Mouse (Mus musculus): ENCODE measurements around the gene Dnaaf1. TPM values are rescaled to one million over a fixed set of nuclear protein-coding genes. Genes with fewer than 3 reads are reported as not detected.

Gene Dnaaf1
- polyA plus RNA-seq, 1 experiment from 2014 or later: 0.61 TPM

- no peaks in the 10 kb centered on the region for H3K9me3 ChIP-seq (replicated peaks)
- no peak overlapping the region for H3K4me2 ChIP-seq (replicated peaks)
- H3K27me3 ChIP-seq: no peaks in the 10 kb centered on the region
- no peak overlapping the region for H3K9ac ChIP-seq
- H3K4me1 ChIP-seq: peaks cover 7% of the 10 kb centered on the region; the same call in 1 of the 2 replicates
- 89% methylated on average over 1 of the region's 1 CpGs for WGBS
- no peaks in the 10 kb centered on the region for H3K36me3 ChIP-seq
- H3K27ac ChIP-seq: no peak overlapping the region
- ATAC-seq (ENCODE audit: low FRiP score): no peak
- H3K4me3 ChIP-seq: no peak overlapping the region
These were observed 67.9 kb downstream of the Dnaaf1 start for GRCm38 (mm10) chr8:119642960-119643359.

GRCm38 (mm10) chr8:119644429-119644960 is 69.5 kb downstream of the Dnaaf1 start:
- Histone ChIP-seq H3K4me2 (replicated peaks) (no peak overlapping the region), H3K4me1 (peaks cover 7% of the 10 kb centered on the region; the same call in 1 of the 2 replicates), H3K9ac (no peak overlapping the region), H3K36me3 (no peaks in the 10 kb centered on the region), H3K9me3 (replicated peaks) (no peaks in the 10 kb centered on the region), H3K4me3 (no peak overlapping the region), H3K27ac (peak overlapping the region; percentile 80), H3K27me3 (no peaks in the 10 kb centered on the region)
- WGBS: 80% methylated on average over 17 of the region's 17 CpGs
- peak; percentile 47; the same call in 1 of the 2 replicates for ATAC-seq (ENCODE audit: low FRiP score)

- H3K9ac ChIP-seq: no peak overlapping the region
- no peaks in the 10 kb centered on the region for H3K9me3 ChIP-seq (replicated peaks)
- H3K36me3 ChIP-seq: no peaks in the 10 kb centered on the region
- ATAC-seq (ENCODE audit: low FRiP score): peak; percentile 87
- WGBS: 51% methylated on average over 18 of the region's 18 CpGs
- H3K4me2 ChIP-seq (replicated peaks): no peak overlapping the region
- peak overlapping the region; percentile 80 for H3K27ac ChIP-seq
- peaks cover 7% of the 10 kb centered on the region; the same call in 1 of the 2 replicates for H3K4me1 ChIP-seq
- H3K4me3 ChIP-seq: no peak overlapping the region
- H3K27me3 ChIP-seq: no peaks in the 10 kb centered on the region
These were observed 70.1 kb downstream of the Dnaaf1 start for GRCm38 (mm10) chr8:119644981-119645597.

GRCm38 (mm10) chr8:119646197-119646596 is 71.2 kb downstream of the Dnaaf1 start:
- Histone ChIP-seq H3K9me3 (replicated peaks) (no peaks in the 10 kb centered on the region), H3K27me3 (no peaks in the 10 kb centered on the region), H3K36me3 (no peaks in the 10 kb centered on the region), H3K4me3 (no peak overlapping the region), H3K27ac (no peak overlapping the region), H3K9ac (no peak overlapping the region), H3K4me1 (peaks cover 7% of the 10 kb centered on the region; the same call in 1 of the 2 replicates), H3K4me2 (replicated peaks) (no peak overlapping the region)
- no peak for ATAC-seq (ENCODE audit: low FRiP score)
- 77% methylated on average over 3 of the region's 3 CpGs for WGBS

- H3K4me1 ChIP-seq: peaks cover 7% of the 10 kb centered on the region; the same call in 1 of the 2 replicates
- WGBS: 85% methylated on average over 7 of the region's 7 CpGs
- H3K9ac ChIP-seq: no peak overlapping the region
- no peak overlapping the region for H3K4me2 ChIP-seq (replicated peaks)
- no peak for ATAC-seq (ENCODE audit: low FRiP score)
- no peaks in the 10 kb centered on the region for H3K9me3 ChIP-seq (replicated peaks)
- no peaks in the 10 kb centered on the region for H3K27me3 ChIP-seq
- no peaks in the 10 kb centered on the region for H3K36me3 ChIP-seq
- H3K4me3 ChIP-seq: no peak overlapping the region
- no peak overlapping the region for H3K27ac ChIP-seq
These were observed 71.8 kb downstream of the Dnaaf1 start for GRCm38 (mm10) chr8:119646846-119647245.

Other genes starting within 250 kb of the Dnaaf1 start
- 402 and 404 TPM in 2 replicates for gene Hsbp1, start 230.7 kb upstream of the Dnaaf1 start, polyA plus RNA-seq (2016; fragmentation: Nextera tagmentation; extraction: Ambion mirVana)
- 15.2 and 16.7 TPM in 2 replicates for gene Mlycd, start 180.4 kb upstream of the Dnaaf1 start, polyA plus RNA-seq (2016; fragmentation: Nextera tagmentation; extraction: Ambion mirVana)
- 0.12 and 0.14 TPM in 2 replicates for gene Osgin1, start 141.1 kb upstream of the Dnaaf1 start, polyA plus RNA-seq (2016; fragmentation: Nextera tagmentation; extraction: Ambion mirVana)
- 18.3 and 23.7 TPM in 2 replicates for gene Necab2, start 128.5 kb upstream of the Dnaaf1 start, polyA plus RNA-seq (2016; fragmentation: Nextera tagmentation; extraction: Ambion mirVana)
- gene Slc38a8, start 73.5 kb upstream of the Dnaaf1 start, polyA plus RNA-seq (2016; fragmentation: Nextera tagmentation; extraction: Ambion mirVana): 0.08 and 0.12 TPM in 2 replicates
- gene Mbtps1, start 16.5 kb upstream of the Dnaaf1 start, polyA plus RNA-seq (2016; fragmentation: Nextera tagmentation; extraction: Ambion mirVana): 103 and 110 TPM in 2 replicates
- 85.3 and 91.1 TPM in 2 replicates for gene Hsdl1, start 52 bp upstream of the Dnaaf1 start, polyA plus RNA-seq (2016; fragmentation: Nextera tagmentation; extraction: Ambion mirVana)
- gene Taf1c, start 30.0 kb downstream of the Dnaaf1 start, polyA plus RNA-seq (2016; fragmentation: Nextera tagmentation; extraction: Ambion mirVana): 13.2 and 14.9 TPM in 2 replicates
- gene Adad2, start 37.5 kb downstream of the Dnaaf1 start, polyA plus RNA-seq (2016; fragmentation: Nextera tagmentation; extraction: Ambion mirVana): 0.18 TPM in 1 of 2 replicates, not detected in the other
- gene Kcng4, start 60.4 kb downstream of the Dnaaf1 start, polyA plus RNA-seq (2016; fragmentation: Nextera tagmentation; extraction: Ambion mirVana): 0.22 TPM in 1 of 2 replicates, not detected in the other
- gene Wfdc1, start 91.1 kb downstream of the Dnaaf1 start, polyA plus RNA-seq (2016; fragmentation: Nextera tagmentation; extraction: Ambion mirVana): 1.8 and 2.5 TPM in 2 replicates
- gene Atp2c2, start 124.8 kb downstream of the Dnaaf1 start, polyA plus RNA-seq (2016; fragmentation: Nextera tagmentation; extraction: Ambion mirVana): 0.77 and 0.88 TPM in 2 replicates
- gene Tldc1, start 203.2 kb downstream of the Dnaaf1 start, polyA plus RNA-seq (2016; fragmentation: Nextera tagmentation; extraction: Ambion mirVana): 11.9 and 12.2 TPM in 2 replicates